Mouse (Mus musculus) intestine, embryonic 14.5 days (tissue): ENCODE measurements around the gene Meis1. TPM values are rescaled to one million over a fixed set of nuclear protein-coding genes. Genes with fewer than 3 reads are reported as not detected.
A peak's percentile ranks its signal among the peaks of the same experiment; 100 is the strongest.

Experiments
- ATAC-seq: fragments of 200-750 bp; cut with Nextera tagmentation; replicated peaks from 2 replicates; pipeline ENCODE4 v1.8.0; 2017; ENCODE audit warnings: low read depth, moderate number of reproducible peaks, moderate TSS enrichment, moderate library complexity; ENCODE audit not compliant: low FRiP score, low TSS enrichment
- DNase-seq: peaks from one replicate; pipeline ENCODE4 v3.0.0-alpha.2; 2018; ENCODE audit warnings: low spot score
- H3K27ac ChIP-seq: fragments of 300-500 bp; sonication (generic); 2 replicates; pipeline ENCODE4 v1.5.1; 2014; ENCODE audit warnings: low read depth, mild to moderate bottlenecking, control low read depth
- H3K27me3 ChIP-seq: fragments of 300-500 bp; sonication (generic); replicated peaks from 2 replicates; pipeline ENCODE4 v1.6.1; 2014; ENCODE audit warnings: low read length, control low read depth; ENCODE audit not compliant: control insufficient read depth, insufficient read depth
- H3K36me3 ChIP-seq: fragments of 300-500 bp; sonication (generic); 2 replicates; pipeline ENCODE4 v1.6.1; 2014; ENCODE audit warnings: low read length, control low read depth; ENCODE audit not compliant: control insufficient read depth, insufficient read depth
- H3K4me1 ChIP-seq: fragments of 300-500 bp; sonication (generic); replicated peaks from 2 replicates; pipeline ENCODE4 v1.6.1; 2014; ENCODE audit warnings: low read length, control low read depth, mixed read lengths; ENCODE audit not compliant: control insufficient read depth, insufficient read depth
- H3K4me2 ChIP-seq: fragments of 300-500 bp; sonication (generic); 2 replicates; pipeline ENCODE4 v1.6.1; 2014; ENCODE audit warnings: low read length
- H3K4me3 ChIP-seq: fragments of 300-500 bp; sonication (generic); 2 replicates; pipeline ENCODE4 v1.5.1; 2014; ENCODE audit warnings: low read depth, low read length, control low read depth, mixed read lengths
- H3K9ac ChIP-seq: fragments of 300-500 bp; sonication (generic); 2 replicates; pipeline ENCODE4 v1.6.1; 2014; ENCODE audit warnings: mild to moderate bottlenecking, low read length
- H3K9me3 ChIP-seq: fragments of 300-500 bp; sonication (generic); 2 replicates; pipeline ENCODE4 v1.6.1; 2016; ENCODE audit warnings: low read length, control low read depth; ENCODE audit not compliant: control insufficient read depth
- WGBS: fragments of 180-500 bp; shearing (Covaris S2); extraction: QIAGEN DNeasy Blood & Tissue Kit; methylation state at CpG from one replicate; pipeline ENCODE4 v1.1.7; 2014; 5-methylcytosine and 5-hydroxymethylcytosine counted together
- polyA plus RNA-seq: library from polyadenylated mRNA; unstranded; fragments of >200 nt; fragmentation: Nextera tagmentation; extraction: Ambion mirVana; gene quantifications from 2 replicates; pipeline ENCODE4 v1.2.1, GENCODE M21; 2014

The Meis1 gene
- polyA plus RNA-seq, 1 experiment from 2014 or later, result 133 TPM

DNA sequence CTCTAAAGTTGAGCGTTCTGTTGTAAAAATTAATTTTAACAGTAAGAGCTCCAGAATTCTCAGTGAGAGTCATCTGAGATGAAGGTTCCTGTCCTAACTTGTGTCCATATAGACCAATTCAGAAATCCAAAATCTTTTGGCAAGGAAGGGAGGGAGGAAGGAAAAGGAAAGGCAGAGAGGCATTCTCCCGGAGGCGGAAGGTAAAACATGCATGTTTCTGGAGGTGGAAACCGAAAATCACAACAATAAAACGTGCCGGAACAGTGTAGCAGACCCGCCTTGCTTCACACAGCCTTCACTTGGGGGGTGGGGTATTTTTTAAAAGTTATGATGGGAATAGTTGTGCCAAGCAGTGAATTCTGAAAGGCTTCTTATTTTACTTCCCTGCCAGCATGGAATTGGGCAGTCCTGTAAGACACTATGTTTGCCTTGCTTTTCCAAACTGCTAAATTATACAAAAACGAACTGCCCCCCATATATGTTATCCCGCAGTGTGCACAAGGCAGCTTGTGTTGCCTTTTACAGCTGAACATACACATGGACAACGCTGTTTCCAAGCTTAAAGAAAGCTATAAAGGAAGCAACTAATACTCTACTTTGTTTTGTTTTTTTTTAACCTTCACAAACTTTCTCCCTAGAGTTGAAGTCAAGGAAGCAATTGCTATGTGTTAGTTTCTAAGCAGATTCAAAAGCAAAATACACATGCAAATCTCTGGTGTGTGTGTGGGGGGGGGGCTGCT lies 2.1 kb downstream of the Meis1 start:
- Histone ChIP-seq H3K27me3 (no peaks in the 10 kb centered on the region), H3K4me2 (peak overlapping the region; percentile 88), H3K9ac (peak overlapping the region; percentile 100), H3K36me3 (peaks cover 36% of the 10 kb centered on the region), H3K4me3 (peak overlapping the region; percentile 95), H3K4me1 (peaks cover 19% of the 10 kb centered on the region), H3K9me3 (no peaks in the 10 kb centered on the region), H3K27ac (peak overlapping the region; percentile 100)
- ATAC-seq (no peak), DNase-seq (peak; percentile 78)
- 1% methylated on average over 10 of the region's 10 CpGs for WGBS

DNA sequence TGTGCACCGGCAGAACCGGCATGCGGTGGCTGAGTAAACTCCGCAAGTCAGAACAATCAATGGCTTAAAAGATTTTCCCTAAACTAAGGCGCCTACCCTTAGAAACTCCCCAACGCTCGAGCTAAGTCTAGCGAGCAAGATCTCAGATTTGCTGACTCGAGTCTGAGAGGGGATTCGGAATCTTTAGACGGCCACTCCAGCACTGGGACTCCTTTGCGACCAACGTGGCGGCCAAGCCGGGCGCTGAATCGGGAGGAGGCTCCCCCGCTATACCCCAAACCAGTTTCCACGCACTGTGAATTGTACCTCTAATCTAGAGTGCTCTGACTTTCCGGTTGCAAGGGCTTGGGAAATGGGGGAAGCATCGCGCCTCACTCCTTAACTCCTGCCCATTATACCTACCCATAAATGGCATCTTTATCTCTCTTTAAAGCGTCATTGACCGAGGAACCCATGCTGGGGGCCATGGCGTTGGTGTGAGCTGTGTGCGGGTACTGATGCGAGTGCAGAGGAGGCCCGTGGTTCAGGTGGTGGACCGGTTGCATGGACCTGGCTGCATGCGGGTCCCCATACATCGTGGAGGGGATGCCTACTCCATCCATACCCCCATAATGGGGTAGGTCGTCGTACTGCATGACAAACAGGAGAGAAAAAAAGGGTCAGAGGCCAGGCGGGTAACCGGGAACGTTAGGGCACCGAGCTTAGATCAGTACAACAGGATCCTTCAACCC lies 2.9 kb downstream of the Meis1 start:
- Histone ChIP-seq H3K27me3 (no peaks in the 10 kb centered on the region), H3K27ac (peak overlapping the region; percentile 100), H3K36me3 (peaks cover 43% of the 10 kb centered on the region), H3K4me1 (peaks cover 16% of the 10 kb centered on the region), H3K4me2 (peak overlapping the region; percentile 88), H3K4me3 (peak overlapping the region; percentile 95), H3K9ac (peak overlapping the region; percentile 100), H3K9me3 (no peaks in the 10 kb centered on the region)
- no peak for ATAC-seq
- under 1% methylated on average over 37 of the region's 37 CpGs for WGBS
- DNase-seq, result peak; percentile 86

DNA sequence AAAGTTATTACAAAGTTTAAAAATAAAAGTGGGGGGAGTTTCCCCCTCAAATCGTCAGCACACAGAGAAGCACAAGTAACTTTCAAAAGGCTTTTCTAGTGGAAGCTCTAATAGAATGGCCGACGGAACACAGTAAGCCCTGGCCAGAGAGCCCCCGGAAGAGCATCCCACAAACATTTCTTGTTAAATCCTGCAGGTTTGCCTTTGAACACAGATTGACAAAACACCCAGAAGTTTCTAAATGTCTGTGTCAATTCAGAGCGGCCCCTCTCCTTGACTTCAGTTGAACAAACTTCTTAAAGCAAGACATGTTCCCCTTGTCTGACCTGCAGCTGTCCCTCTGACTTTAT lies 3.4 kb downstream of the Meis1 start:
- no peaks in the 10 kb centered on the region for H3K27me3 ChIP-seq
- H3K9ac ChIP-seq, result peak overlapping the region; percentile 100
- ATAC-seq (no peak), DNase-seq (no peak)
- H3K36me3 ChIP-seq, result peaks cover 49% of the 10 kb centered on the region
- WGBS, result 3% methylated on average over 5 of the region's 5 CpGs
- H3K4me3 ChIP-seq, result peak overlapping the region; percentile 95
- H3K4me2 ChIP-seq, result peak overlapping the region; percentile 88
- H3K9me3 ChIP-seq, result no peaks in the 10 kb centered on the region
- H3K4me1 ChIP-seq, result peaks cover 14% of the 10 kb centered on the region
- peak overlapping the region; percentile 100 for H3K27ac ChIP-seq

DNA sequence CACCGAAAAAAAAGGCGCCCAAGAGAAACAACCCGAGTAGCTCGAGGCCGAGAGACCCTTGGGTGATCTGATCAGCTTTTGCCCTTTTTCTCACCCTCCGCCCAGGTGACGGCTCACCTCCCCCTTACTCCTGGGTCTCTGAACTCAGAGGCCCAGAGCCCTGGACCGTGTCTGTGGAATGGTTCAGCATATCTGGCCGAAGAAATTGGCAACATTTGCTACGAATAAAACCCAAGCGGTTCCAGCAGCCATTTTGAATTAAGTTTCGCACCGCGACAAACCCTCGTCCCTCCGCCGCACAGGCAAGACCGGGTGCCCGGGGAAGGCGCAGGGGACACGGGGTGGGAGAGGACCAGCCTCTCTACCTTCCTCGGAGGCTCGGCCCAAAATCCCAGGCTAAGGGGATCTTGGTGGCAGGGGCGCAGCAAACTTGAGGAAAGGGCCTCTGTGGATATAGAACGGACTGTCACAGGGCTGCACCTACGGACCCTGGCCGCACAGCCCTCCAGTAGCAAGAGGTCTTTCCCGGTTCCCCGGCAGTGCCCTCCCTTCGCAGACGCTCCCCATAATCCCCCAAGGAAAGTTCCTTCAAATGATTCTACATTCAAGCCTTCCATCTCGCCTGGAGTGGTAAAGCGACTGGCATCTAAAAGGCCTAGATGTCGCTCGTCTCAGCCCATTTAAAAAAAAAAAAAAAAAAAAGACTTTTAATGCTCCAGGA lies 4.2 kb downstream of the Meis1 start:
- peak overlapping the region; percentile 95 for H3K4me3 ChIP-seq
- WGBS, result under 1% methylated on average over 35 of the region's 35 CpGs
- peak overlapping the region; percentile 88 for H3K4me2 ChIP-seq
- H3K9ac ChIP-seq, result peak overlapping the region; percentile 100
- H3K4me1 ChIP-seq, result peaks cover 14% of the 10 kb centered on the region
- ATAC-seq (no peak), DNase-seq (peak; percentile 84)
- H3K27me3 ChIP-seq, result no peaks in the 10 kb centered on the region
- H3K27ac ChIP-seq, result peak overlapping the region; percentile 100
- H3K36me3 ChIP-seq, result peaks cover 56% of the 10 kb centered on the region
- no peaks in the 10 kb centered on the region for H3K9me3 ChIP-seq

DNA sequence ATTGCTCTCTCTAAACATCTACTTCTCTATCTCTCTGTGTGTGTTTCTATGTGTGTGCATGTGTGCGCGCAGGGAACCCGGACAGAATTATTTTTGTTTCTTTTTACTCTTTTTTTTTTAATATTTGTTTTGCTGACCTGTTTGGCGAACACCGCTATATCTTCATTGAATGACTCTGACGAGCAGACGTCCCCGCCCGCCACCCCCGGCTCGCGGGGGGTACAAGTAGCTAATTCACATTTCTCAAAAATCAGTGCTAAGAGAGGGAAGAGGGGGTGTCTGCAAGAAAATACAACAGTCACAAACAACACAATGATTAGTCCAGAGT lies 4.7 kb downstream of the Meis1 start:
- peak overlapping the region; percentile 100 for H3K9ac ChIP-seq
- H3K27me3 ChIP-seq, result no peaks in the 10 kb centered on the region
- no peak for DNase-seq
- no peak for ATAC-seq
- peak overlapping the region; percentile 100 for H3K27ac ChIP-seq
- H3K9me3 ChIP-seq, result no peaks in the 10 kb centered on the region
- peaks cover 14% of the 10 kb centered on the region for H3K4me1 ChIP-seq
- peak overlapping the region; percentile 95 for H3K4me3 ChIP-seq
- peaks cover 62% of the 10 kb centered on the region for H3K36me3 ChIP-seq
- peak overlapping the region; percentile 88 for H3K4me2 ChIP-seq
- WGBS, result 8% methylated on average over 12 of the region's 12 CpGs

DNA sequence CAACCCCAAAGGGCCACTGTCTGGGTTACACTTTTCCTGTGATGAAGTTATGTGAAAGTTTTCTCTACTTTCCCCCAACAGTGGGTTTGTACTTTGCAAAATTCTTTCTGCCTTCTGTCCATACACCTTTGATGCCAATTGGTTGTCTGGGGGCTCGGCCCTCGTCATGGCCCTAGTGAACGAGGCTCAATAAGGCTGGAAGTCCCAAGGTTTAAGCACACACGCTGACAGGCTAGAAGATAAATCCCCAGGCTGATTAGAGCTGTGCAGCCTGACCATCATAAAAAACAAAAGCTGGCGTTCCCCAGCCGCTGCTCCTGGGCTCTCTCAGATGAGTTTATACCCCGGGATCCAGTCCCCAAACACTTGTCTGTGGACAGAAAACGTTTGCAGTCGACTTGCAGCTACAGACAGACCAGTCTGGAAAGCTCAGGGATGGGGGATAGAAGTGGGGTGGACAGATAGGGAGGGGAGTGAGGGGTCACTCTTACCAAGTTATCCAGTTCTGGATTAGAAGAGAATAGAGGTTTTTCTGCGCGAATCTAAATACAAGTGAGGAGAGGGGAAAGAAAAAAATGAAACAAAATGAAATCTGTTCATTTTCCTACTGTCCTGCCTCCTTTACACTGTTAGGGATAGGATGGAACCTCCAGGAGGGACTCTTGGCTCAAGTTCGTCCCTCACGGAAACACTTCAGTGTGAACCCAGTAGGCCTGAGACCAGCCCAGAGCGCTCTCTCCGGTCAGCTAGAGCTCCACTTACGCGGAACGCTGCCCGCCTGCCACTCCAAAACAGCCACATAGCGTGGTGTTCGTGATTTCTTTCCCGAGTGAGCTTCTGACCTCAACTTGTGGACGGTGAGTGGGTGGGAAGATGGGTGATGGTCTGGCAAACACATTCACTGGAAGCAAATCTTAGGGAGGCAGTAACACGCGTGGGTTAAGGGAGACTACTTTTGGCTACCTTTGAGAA lies 5.4 kb downstream of the Meis1 start:
- peak; percentile 82 for DNase-seq
- Histone ChIP-seq H3K27ac (peak overlapping the region; percentile 100), H3K36me3 (peaks cover 68% of the 10 kb centered on the region), H3K4me3 (peak overlapping the region; percentile 95), H3K4me1 (peaks cover 18% of the 10 kb centered on the region), H3K9ac (peak overlapping the region; percentile 100), H3K27me3 (no peaks in the 10 kb centered on the region), H3K9me3 (no peaks in the 10 kb centered on the region), H3K4me2 (peak overlapping the region; percentile 88)
- WGBS, result 5% methylated on average over 25 of the region's 25 CpGs
- 0 out of 2 replicates have a peak, but pooled peaks have one; percentile 29 for ATAC-seq

DNA sequence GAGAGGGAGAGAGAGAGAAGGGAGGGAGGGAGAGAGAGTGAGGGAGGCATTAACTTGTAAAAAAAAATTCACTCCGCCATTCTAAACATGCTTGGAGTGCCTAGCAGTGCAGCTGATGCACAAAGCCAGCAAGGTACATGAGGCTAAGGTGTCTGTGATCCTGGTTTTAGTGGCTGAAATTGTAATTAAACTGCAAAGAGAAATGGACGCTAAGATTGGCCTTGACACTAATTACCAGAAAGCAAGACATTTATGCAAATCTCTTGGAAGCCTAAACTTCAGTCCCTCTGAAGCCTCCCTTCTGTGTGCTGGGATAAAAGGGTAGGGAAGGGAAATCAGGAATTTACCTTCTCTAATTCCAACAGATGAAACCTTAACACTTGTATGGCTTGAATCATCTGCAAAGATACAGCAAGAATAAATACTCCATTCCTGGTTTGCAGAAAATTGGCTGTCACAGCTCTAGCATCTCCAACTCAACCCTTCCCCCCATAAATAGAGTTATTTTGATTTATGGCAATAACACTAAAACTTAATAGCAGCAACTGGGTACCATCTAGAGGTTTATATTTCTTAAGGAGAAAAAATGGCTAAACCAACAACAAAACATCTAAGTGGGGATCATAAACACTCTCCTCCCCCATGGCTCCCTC lies 6.2 kb downstream of the Meis1 start:
- peak overlapping the region; percentile 100 for H3K27ac ChIP-seq
- no peaks in the 10 kb centered on the region for H3K27me3 ChIP-seq
- ATAC-seq (no peak), DNase-seq (peak; percentile 63)
- peak overlapping the region; percentile 95 for H3K4me3 ChIP-seq
- WGBS, result 19% methylated on average over 2 of the region's 2 CpGs
- peaks cover 19% of the 10 kb centered on the region for H3K4me1 ChIP-seq
- H3K9me3 ChIP-seq, result no peaks in the 10 kb centered on the region
- H3K9ac ChIP-seq, result peak overlapping the region; percentile 100
- peak overlapping the region; percentile 88 for H3K4me2 ChIP-seq
- peaks cover 75% of the 10 kb centered on the region for H3K36me3 ChIP-seq
